11 mouse cellular contexts compared by ENCODE assay signal in genomic region chr8:61301298-61302028, GRCm38 (mm10).
DNase-seq lines count a peak whose midpoint lies in the region; ATAC-seq and TF ChIP-seq lines count a peak whose summit lies in the region.
"Had no signal": no experiment of that assay in that cellular context is flagged by ENCODE, and none has a peak within 500 bp of the region (broad histone marks: within the 10 kb centered on the region; RNA-seq: fewer than 3 reads in every experiment).

No protein-coding gene starts in this region.

- no peak overlapping the region for H3K9ac ChIP-seq in embryonic facial prominence, embryonic 11.5 days (replicated peaks; ENCODE audit: low read length)
- H3K9ac ChIP-seq in forebrain, postnatal 0 days: no peak overlapping the region
- H3K9ac ChIP-seq in limb, embryonic 13.5 days: no peak overlapping the region

- no peaks in the 10 kb centered on the region for H3K4me1 ChIP-seq in embryonic facial prominence, embryonic 11.5 days (ENCODE audit: control insufficient read depth, insufficient read depth, low read length)
- H3K4me1 ChIP-seq in forebrain, postnatal 0 days (ENCODE audit: insufficient read depth): peaks cover 8% of the 10 kb centered on the region; the same call in 1 of the 2 replicates
- H3K4me1 ChIP-seq in limb, embryonic 13.5 days: peaks cover 26% of the 10 kb centered on the region

- no peaks in the 10 kb centered on the region for H3K36me3 ChIP-seq in embryonic facial prominence, embryonic 11.5 days (replicated peaks; ENCODE audit: control insufficient read depth, insufficient read depth, low read depth, low read length)
- no peaks in the 10 kb centered on the region for H3K36me3 ChIP-seq in forebrain, postnatal 0 days (ENCODE audit: insufficient read depth)
- H3K36me3 ChIP-seq in limb, embryonic 13.5 days: no peaks in the 10 kb centered on the region

- no peak overlapping the region for H3K4me2 ChIP-seq in embryonic facial prominence, embryonic 11.5 days (ENCODE audit: low read depth, low read length)
- H3K4me2 ChIP-seq in forebrain, postnatal 0 days (ENCODE audit: low read depth): no peak overlapping the region
- H3K4me2 ChIP-seq in limb, embryonic 13.5 days (replicated peaks): no peak overlapping the region; the same call in 1 of the 2 replicates

- H3K9me3 ChIP-seq in embryonic facial prominence, embryonic 11.5 days (replicated peaks; ENCODE audit: control insufficient read depth, low read length): no peaks in the 10 kb centered on the region
- no peaks in the 10 kb centered on the region for H3K9me3 ChIP-seq in forebrain, postnatal 0 days (ENCODE audit: low read length)
- H3K9me3 ChIP-seq in limb, embryonic 13.5 days: no peaks in the 10 kb centered on the region

- DNase-seq in embryo, embryonic 10.5 days (ENCODE audit: low spot score): peak; percentile 44
- DNase-seq in embryo, embryonic 10 days (ENCODE audit: low spot score): no peak
- no peak for DNase-seq in embryonic facial prominence, embryonic 11.5 days (ENCODE audit: low spot score)
- DNase-seq in forebrain, postnatal 0 days: peak; percentile 51
- no peak for DNase-seq in yolk sac, embryonic 10.5 days (ENCODE audit: low spot score)
- no peak for DNase-seq in left cerebral cortex, adult 8-10 months (ENCODE audit: low spot score in 2 of 2)
- DNase-seq: adrenal gland, postnatal 25 days; gastrocnemius, postnatal 14 days; lung, adult 18-20 months had no signal

- 51% methylated on average over 18 of the region's 18 CpGs for WGBS in embryonic facial prominence, embryonic 11.5 days
- 31% methylated on average over 18 of the region's 18 CpGs for WGBS in forebrain, postnatal 0 days
- WGBS in limb, embryonic 13.5 days: 52% methylated on average over 18 of the region's 18 CpGs

- no peak overlapping the region for H3K4me3 ChIP-seq in embryonic facial prominence, embryonic 11.5 days (ENCODE audit: low read depth, low read length)
- H3K4me3 ChIP-seq in forebrain, postnatal 0 days (ENCODE audit: low read depth, low read length): no peak overlapping the region
- no peak overlapping the region for H3K4me3 ChIP-seq in limb, embryonic 13.5 days

- H3K27me3 ChIP-seq in embryonic facial prominence, embryonic 11.5 days (ENCODE audit: control insufficient read depth, insufficient read depth, low read length): no peaks in the 10 kb centered on the region
- no peaks in the 10 kb centered on the region for H3K27me3 ChIP-seq in forebrain, postnatal 0 days (ENCODE audit: insufficient read depth, low read length)
- no peaks in the 10 kb centered on the region for H3K27me3 ChIP-seq in limb, embryonic 13.5 days

- H3K27ac ChIP-seq in embryonic facial prominence, embryonic 11.5 days (replicated peaks; ENCODE audit: low read depth, low read length): no peak overlapping the region
- peak overlapping the region; percentile 29; the same call in 1 of the 2 replicates for H3K27ac ChIP-seq in forebrain, postnatal 0 days (ENCODE audit: low read depth, low read length)
- peak overlapping the region; percentile 10; the same call in 1 of the 2 replicates for H3K27ac ChIP-seq in limb, embryonic 13.5 days

- TF ChIP-seq CTCF in forebrain, postnatal 0 days (IDR thresholded peaks at IDR 0.05; ENCODE audit: low read depth): no peak

- ATAC-seq in embryonic facial prominence, embryonic 11.5 days (replicated peaks; ENCODE audit: insufficient number of reproducible peaks, low FRiP score, low TSS enrichment, low read depth): 0 out of 2 replicates have a peak, but pooled peaks have one; percentile 31
- ATAC-seq in forebrain, postnatal 0 days: peak; percentile 40; the same call in 1 of the 2 replicates
- peak; percentile 38 for ATAC-seq in limb, embryonic 13.5 days (ENCODE audit: low FRiP score, low read depth)
- ATAC-seq in erythroid progenitor cell, adult 5-6 weeks (replicated peaks; ENCODE audit: low FRiP score, poor library complexity, severe bottlenecking): no peak

Comparison
In these comparisons a context has a peak if more than half of its experiments do, and no peak if none do; other contexts are left out.
1. DNase-seq: peak in embryo, embryonic 10.5 days (single experiment) and forebrain, postnatal 0 days (single experiment); none in embryo, embryonic 10 days (single experiment), embryonic facial prominence, embryonic 11.5 days (single experiment), yolk sac, embryonic 10.5 days (single experiment) and left cerebral cortex, adult 8-10 months (0 of 2).